Mouse (Mus musculus) ES-Bruce4 (cell line): ENCODE measurements around the gene Ppox. TPM values are rescaled to one million over a fixed set of nuclear protein-coding genes. Genes with fewer than 3 reads are reported as not detected.

ENCODE experiments used
- H3K27ac ChIP-seq: 2 replicates; pipeline ENCODE4 v1.5.1; 2012; ENCODE audit warnings: low read length, inconsistent platforms; ENCODE audit not compliant: insufficient read depth
- H3K27me3 ChIP-seq: 2 replicates; pipeline ENCODE4 v1.6.1; 2012; ENCODE audit warnings: mild to moderate bottlenecking, low read length, inconsistent platforms; ENCODE audit not compliant: control insufficient read depth, poor library complexity, insufficient read depth, severe bottlenecking
- H3K36me3 ChIP-seq: 2 replicates; pipeline ENCODE4 v1.6.1; 2012; ENCODE audit warnings: inconsistent platforms, mild to moderate bottlenecking, low read length, moderate library complexity; ENCODE audit not compliant: control insufficient read depth, poor library complexity, insufficient read depth, severe bottlenecking
- H3K4me1 ChIP-seq: one replicate; pipeline ENCODE4 v1.8.1; 2011; ENCODE audit warnings: low read length; ENCODE audit not compliant: control insufficient read depth, insufficient read depth
- H3K4me3 ChIP-seq: 2 replicates; pipeline ENCODE4 v1.5.1; 2011; ENCODE audit warnings: low read depth, mild to moderate bottlenecking, low read length
- H3K9ac ChIP-seq: 2 replicates; pipeline ENCODE4 v1.6.1; 2012; ENCODE audit warnings: low read depth, mild to moderate bottlenecking, inconsistent platforms; ENCODE audit not compliant: poor library complexity, severe bottlenecking
- H3K9me3 ChIP-seq: replicated peaks from 2 replicates; pipeline ENCODE4 v1.6.1; 2012; ENCODE audit warnings: mild to moderate bottlenecking, low read length, inconsistent platforms; ENCODE audit not compliant: control insufficient read depth, poor library complexity, insufficient read depth, severe bottlenecking
- CTCF ChIP-seq: IDR thresholded peaks from one replicate; pipeline ENCODE4 v1.8.1; 2011; ENCODE audit warnings: low read depth, low read length
- EP300 ChIP-seq: IDR thresholded peaks from 2 replicates; pipeline ENCODE4 v1.6.1; 2011; ENCODE audit warnings: low read depth, low read length; ENCODE audit not compliant: insufficient read depth
- POLR2A ChIP-seq: IDR thresholded peaks from one replicate; pipeline ENCODE4 v1.8.1; 2011; ENCODE audit warnings: low read length; ENCODE audit not compliant: insufficient read depth
- polyA plus RNA-seq: library from polyadenylated mRNA; stranded (reverse); fragments of >200 nt; gene quantifications from 2 replicates; pipeline ENCODE4 v1.2.4, GENCODE M21; 2011; ENCODE audit warnings: low read depth; ENCODE audit not compliant: missing spikeins, insufficient read depth, insufficient read length

Gene Ppox
- polyA plus RNA-seq, 1 experiment, result 25.2 TPM

- Histone ChIP-seq H3K4me1 (peaks cover 4% of the 10 kb centered on the region), H3K4me3 (no peak overlapping the region), H3K9ac (no peak overlapping the region), H3K27ac (no peak overlapping the region), H3K36me3 (peaks cover 40% of the 10 kb centered on the region), H3K27me3 (no peaks in the 10 kb centered on the region), H3K9me3 (no peaks in the 10 kb centered on the region)
- no peak for TF ChIP-seq CTCF
- no peak for TF ChIP-seq EP300
- TF ChIP-seq POLR2A, result no peak
These were observed 40.1 kb downstream of the Ppox start for GRCm38 (mm10) chr1:171240911-171241310.

GRCm38 (mm10) chr1:171239992-171240744 lies 40.8 kb downstream of the Ppox start:
- Histone ChIP-seq H3K36me3 (peaks cover 43% of the 10 kb centered on the region), H3K9ac (no peak overlapping the region), H3K4me1 (peaks cover 4% of the 10 kb centered on the region), H3K9me3 (no peaks in the 10 kb centered on the region), H3K27me3 (no peaks in the 10 kb centered on the region), H3K4me3 (no peak overlapping the region), H3K27ac (no peak overlapping the region)
- TF ChIP-seq POLR2A (no peak), EP300 (no peak), CTCF (no peak)

GRCm38 (mm10) chr1:171238463-171238862 lies 42.5 kb downstream of the Ppox start:
- Histone ChIP-seq H3K9me3 (no peaks in the 10 kb centered on the region), H3K9ac (peak overlapping the region; percentile 42; the same call in 1 of the 2 replicates), H3K4me3 (peak overlapping the region; percentile 55), H3K27ac (no peak overlapping the region), H3K36me3 (peaks cover 39% of the 10 kb centered on the region), H3K4me1 (peaks cover 4% of the 10 kb centered on the region), H3K27me3 (no peaks in the 10 kb centered on the region)
- TF ChIP-seq POLR2A, result no peak
- TF ChIP-seq CTCF, result peak; percentile 97

GRCm38 (mm10) chr1:171237438-171237837 lies 43.5 kb downstream of the Ppox start:
- H3K36me3 ChIP-seq, result peaks cover 36% of the 10 kb centered on the region
- no peaks in the 10 kb centered on the region for H3K27me3 ChIP-seq

GRCm38 (mm10) chr1:171235791-171236190 lies 45.2 kb downstream of the Ppox start:
- TF ChIP-seq EP300, result no peak
- no peak for TF ChIP-seq POLR2A
- TF ChIP-seq CTCF, result no peak
- H3K4me3 ChIP-seq, result no peak overlapping the region
- no peaks in the 10 kb centered on the region for H3K4me1 ChIP-seq
- no peaks in the 10 kb centered on the region for H3K9me3 ChIP-seq
- H3K27me3 ChIP-seq, result no peaks in the 10 kb centered on the region
- H3K27ac ChIP-seq, result no peak overlapping the region
- no peak overlapping the region for H3K9ac ChIP-seq
- H3K36me3 ChIP-seq, result peaks cover 36% of the 10 kb centered on the region

More at GRCm38 (mm10) chr1:171237438-171237837, 43.5 kb downstream of the Ppox start:
- Histone ChIP-seq H3K4me3 (no peak overlapping the region), H3K4me1 (peaks cover 2% of the 10 kb centered on the region), H3K9me3 (no peaks in the 10 kb centered on the region), H3K9ac (no peak overlapping the region), H3K27ac (no peak overlapping the region)
- TF ChIP-seq POLR2A (no peak), EP300 (no peak), CTCF (no peak)

GRCm38 (mm10) chr1:171234538-171234937 lies 46.4 kb downstream of the Ppox start:
- no peaks in the 10 kb centered on the region for H3K9me3 ChIP-seq
- TF ChIP-seq POLR2A (no peak), CTCF (no peak), EP300 (no peak)
- no peak overlapping the region for H3K27ac ChIP-seq
- peaks cover 3% of the 10 kb centered on the region for H3K4me1 ChIP-seq
- no peak overlapping the region for H3K4me3 ChIP-seq
- H3K27me3 ChIP-seq, result no peaks in the 10 kb centered on the region
- H3K9ac ChIP-seq, result no peak overlapping the region
- H3K36me3 ChIP-seq, result peaks cover 36% of the 10 kb centered on the region
